Mouse (Mus musculus): ENCODE results near the gene Opn1sw. TPM values are rescaled to one million over a fixed set of nuclear protein-coding genes. Genes with fewer than 3 reads are reported as not detected.

Opn1sw gene
- total RNA-seq, 1 experiment: 0.13 TPM

- DNase-seq (ENCODE audit: low read depth, low spot score): no peak
- Histone ChIP-seq H3K9ac (ENCODE audit: insufficient read depth, low read depth, low read length, poor library complexity, severe bottlenecking) (no peak overlapping the region), H3K4me3 (ENCODE audit: insufficient read depth in 1 of 2, low read depth in 1 of 2, low read length in 2 of 2, poor library complexity in 1 of 2, severe bottlenecking in 1 of 2) (peak overlapping the region in 1 of 2 experiments; percentile 60; a peak in 2 of 4 replicates), H3K36me3 (ENCODE audit: control insufficient read depth, insufficient read depth, low read length, poor library complexity, severe bottlenecking) (no peaks in the 10 kb centered on the region), H3K4me1 (ENCODE audit: control insufficient read depth in 2 of 2, insufficient read depth in 2 of 2, low read length in 2 of 2, poor library complexity in 1 of 2) (peaks cover 0 to 6% of the 10 kb centered on the region in 2 experiments; a peak in 2 of 4 replicates), H3K9me3 (ENCODE audit: control insufficient read depth, insufficient read depth, low read depth, low read length) (no peaks in the 10 kb centered on the region), H3K27ac (ENCODE audit: insufficient read depth, low read depth, low read length, poor library complexity, severe bottlenecking) (no peak overlapping the region)
- TF ChIP-seq ZNF384 (IDR thresholded peaks at IDR 0.05; ENCODE audit: low read depth, low read length) (no peak), ZC3H11A (IDR thresholded peaks at IDR 0.05; ENCODE audit: borderline replicate concordance, low read depth, low read length) (no peak), MAFK (IDR thresholded peaks at IDR 0.05; ENCODE audit: insufficient read depth, low read depth, low read length) (no peak)
- in situ Hi-C loops (cut with MboI; ENCODE audit: low sequenced_read_pairs in 2 of 2, unreplicated experiment in 2 of 2): no loop called here
Observed at GRCm38 (mm10) chr6:29388606-29389080, 375 bp upstream of the Opn1sw start.

- TF ChIP-seq CHD2 (IDR thresholded peaks at IDR 0.05; ENCODE audit: low read depth, low read length) (no peak), ZNF384 (IDR thresholded peaks at IDR 0.05; ENCODE audit: low read depth, low read length) (no peak), HCFC1 (IDR thresholded peaks at IDR 0.05; ENCODE audit: borderline replicate concordance, insufficient read depth, low read length) (no peak), ZC3H11A (IDR thresholded peaks at IDR 0.05; ENCODE audit: borderline replicate concordance, low read depth, low read length) (no peak), MAFK (IDR thresholded peaks at IDR 0.05; ENCODE audit: insufficient read depth, low read depth, low read length) (no peak)
- DNase-seq (ENCODE audit: low read depth, low spot score): no peak
- in situ Hi-C loops (cut with MboI; ENCODE audit: low sequenced_read_pairs in 2 of 2, unreplicated experiment in 2 of 2): no loop called here
- 0 out of 4 replicates have a peak, but pooled peaks cover 0 to 4% of the 10 kb centered on the region in 2 experiments for H3K4me1 ChIP-seq (ENCODE audit: control insufficient read depth in 2 of 2, insufficient read depth in 2 of 2, low read length in 2 of 2, poor library complexity in 1 of 2)
- no peaks in the 10 kb centered on the region for H3K36me3 ChIP-seq (ENCODE audit: control insufficient read depth, insufficient read depth, low read length, poor library complexity, severe bottlenecking)
- H3K9ac ChIP-seq (ENCODE audit: insufficient read depth, low read depth, low read length, poor library complexity, severe bottlenecking): no peak overlapping the region
- H3K4me3 ChIP-seq (ENCODE audit: insufficient read depth in 1 of 2, low read depth in 1 of 2, low read length in 2 of 2, poor library complexity in 1 of 2, severe bottlenecking in 1 of 2): no peak overlapping the region
- H3K27ac ChIP-seq (ENCODE audit: insufficient read depth, low read depth, low read length, poor library complexity, severe bottlenecking): no peak overlapping the region
- no peaks in the 10 kb centered on the region for H3K9me3 ChIP-seq (ENCODE audit: control insufficient read depth, insufficient read depth, low read depth, low read length)
Observed at GRCm38 (mm10) chr6:29382442-29382841, 5.8 kb downstream of the Opn1sw start.

- H3K27ac ChIP-seq (ENCODE audit: insufficient read depth, low read depth, low read length, poor library complexity, severe bottlenecking): no peak overlapping the region
- H3K9ac ChIP-seq (ENCODE audit: insufficient read depth, low read depth, low read length, poor library complexity, severe bottlenecking): no peak overlapping the region
- H3K4me3 ChIP-seq (ENCODE audit: insufficient read depth in 1 of 2, low read depth in 1 of 2, low read length in 2 of 2, poor library complexity in 1 of 2, severe bottlenecking in 1 of 2): no peak overlapping the region
- 0 out of 4 replicates have a peak, but pooled peaks cover 0 to 4% of the 10 kb centered on the region in 2 experiments for H3K4me1 ChIP-seq (ENCODE audit: control insufficient read depth in 2 of 2, insufficient read depth in 2 of 2, low read length in 2 of 2, poor library complexity in 1 of 2)
- TF ChIP-seq HCFC1 (IDR thresholded peaks at IDR 0.05; ENCODE audit: borderline replicate concordance, insufficient read depth, low read length) (no peak), MAFK (IDR thresholded peaks at IDR 0.05; ENCODE audit: insufficient read depth, low read depth, low read length) (no peak), CHD2 (IDR thresholded peaks at IDR 0.05; ENCODE audit: low read depth, low read length) (no peak), ZNF384 (IDR thresholded peaks at IDR 0.05; ENCODE audit: low read depth, low read length) (no peak), ZC3H11A (IDR thresholded peaks at IDR 0.05; ENCODE audit: borderline replicate concordance, low read depth, low read length) (no peak)
- H3K9me3 ChIP-seq (ENCODE audit: control insufficient read depth, insufficient read depth, low read depth, low read length): no peaks in the 10 kb centered on the region
- peaks cover 6% of the 10 kb centered on the region for H3K36me3 ChIP-seq (ENCODE audit: control insufficient read depth, insufficient read depth, low read length, poor library complexity, severe bottlenecking)
- in situ Hi-C loops (cut with MboI; ENCODE audit: low sequenced_read_pairs in 2 of 2, unreplicated experiment in 2 of 2): no loop called here
- DNase-seq (ENCODE audit: low read depth, low spot score): no peak
Observed at GRCm38 (mm10) chr6:29379954-29380353, 8.3 kb downstream of the Opn1sw start.

GRCm38 (mm10) chr6:29378678-29379077 lies 9.6 kb downstream of the Opn1sw start:
- Histone ChIP-seq H3K27ac (ENCODE audit: insufficient read depth, low read depth, low read length, poor library complexity, severe bottlenecking) (no peak overlapping the region), H3K36me3 (ENCODE audit: control insufficient read depth, insufficient read depth, low read length, poor library complexity, severe bottlenecking) (peaks cover 11% of the 10 kb centered on the region), H3K9me3 (ENCODE audit: control insufficient read depth, insufficient read depth, low read depth, low read length) (no peaks in the 10 kb centered on the region), H3K9ac (ENCODE audit: insufficient read depth, low read depth, low read length, poor library complexity, severe bottlenecking) (no peak overlapping the region), H3K4me3 (ENCODE audit: insufficient read depth in 1 of 2, low read depth in 1 of 2, low read length in 2 of 2, poor library complexity in 1 of 2, severe bottlenecking in 1 of 2) (no peak overlapping the region), H3K4me1 (ENCODE audit: control insufficient read depth in 2 of 2, insufficient read depth in 2 of 2, low read length in 2 of 2, poor library complexity in 1 of 2) (0 out of 4 replicates have a peak, but pooled peaks cover 0 to 4% of the 10 kb centered on the region in 2 experiments)
- no peak for DNase-seq (ENCODE audit: low read depth, low spot score)
- in situ Hi-C loops (cut with MboI; ENCODE audit: low sequenced_read_pairs in 2 of 2, unreplicated experiment in 2 of 2): no loop called here
- TF ChIP-seq HCFC1 (IDR thresholded peaks at IDR 0.05; ENCODE audit: borderline replicate concordance, insufficient read depth, low read length) (no peak), ZNF384 (IDR thresholded peaks at IDR 0.05; ENCODE audit: low read depth, low read length) (no peak), CHD2 (IDR thresholded peaks at IDR 0.05; ENCODE audit: low read depth, low read length) (no peak), MAFK (IDR thresholded peaks at IDR 0.05; ENCODE audit: insufficient read depth, low read depth, low read length) (no peak), ZC3H11A (IDR thresholded peaks at IDR 0.05; ENCODE audit: borderline replicate concordance, low read depth, low read length) (no peak)

Measured in ES-E14 (cell line).